Mouse (Mus musculus): ENCODE data around the gene Icosl.

DNA sequence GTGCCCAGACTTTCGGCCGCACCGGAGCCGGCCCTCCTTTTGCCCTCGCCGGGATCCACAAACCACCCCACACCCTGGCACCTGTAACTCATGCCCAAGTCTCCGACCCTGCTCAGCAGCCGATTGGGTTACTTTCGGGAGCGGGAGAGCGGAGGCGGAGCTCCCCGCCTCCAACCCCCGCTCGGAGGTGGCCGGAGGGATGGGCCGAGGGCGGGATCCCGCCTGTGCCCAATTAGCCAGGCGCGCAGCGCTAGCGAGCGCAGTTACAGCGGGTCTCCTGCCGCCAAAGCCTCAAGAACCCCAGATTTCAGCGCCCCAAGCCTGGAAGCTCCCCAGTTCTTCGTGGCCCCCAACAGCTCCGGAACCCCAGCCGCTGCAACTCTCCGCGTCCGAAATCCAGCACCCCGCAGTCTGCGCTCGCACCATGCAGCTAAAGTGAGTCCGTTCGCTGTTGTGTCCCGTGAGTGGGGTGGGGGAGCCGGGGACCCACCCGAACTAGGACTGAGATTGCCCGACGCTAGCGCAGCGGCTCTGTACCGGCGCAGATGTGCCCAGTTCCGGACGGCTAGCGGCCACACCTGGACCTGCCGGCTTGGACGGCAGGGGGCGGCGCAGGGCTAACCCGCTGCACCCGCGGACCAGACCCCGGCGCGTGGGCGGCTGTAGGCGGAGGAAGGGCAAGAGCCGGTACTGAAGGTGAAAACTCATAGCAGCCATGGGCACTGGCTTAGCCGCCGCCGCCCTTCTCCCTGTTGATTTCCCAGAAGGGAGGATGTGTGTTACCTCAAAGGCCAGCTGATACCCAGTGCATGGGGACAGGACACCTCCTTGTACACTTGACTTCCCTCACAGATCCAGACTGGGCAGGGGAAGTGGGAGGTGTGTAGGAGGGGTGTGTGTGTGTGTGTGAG is at the start of gene Icosl:
- no peak for TF ChIP-seq TAL1 (IDR thresholded peaks at IDR 0.05; ENCODE audit: low read length)
- no peak for TF ChIP-seq GATA1 (IDR thresholded peaks at IDR 0.05; ENCODE audit: low read length)

Measured in erythroblast, embryonic 14.5 days (primary cell).